Mouse (Mus musculus) heart, embryonic 11.5 days (tissue): ENCODE measurements at regions not wholly inside any gene's neighbourhood (a gene's known extent, or its start where the extent isn't known, plus 50 kb on each side); places are given as distances from the start of the nearest gene placed in this dataset.

Source experiments
- ATAC-seq: fragments of 200-750 bp; cut with Nextera tagmentation; replicated peaks from 2 replicates; pipeline ENCODE4 v1.8.0; 2017; ENCODE audit warnings: moderate library complexity; ENCODE audit not compliant: insufficient number of reproducible peaks, low FRiP score, low TSS enrichment
- H3K27ac ChIP-seq: fragments of 300-500 bp; sonication (generic); 2 replicates; pipeline ENCODE4 v1.5.1; 2014; ENCODE audit warnings: mild to moderate bottlenecking, low read depth, low read length
- H3K27me3 ChIP-seq: fragments of 300-500 bp; sonication (generic); 2 replicates; pipeline ENCODE4 v1.6.1; 2014; ENCODE audit warnings: mild to moderate bottlenecking, low read length, mixed read lengths; ENCODE audit not compliant: control insufficient read depth, insufficient read depth
- H3K36me3 ChIP-seq: fragments of 300-500 bp; sonication (generic); 2 replicates; pipeline ENCODE4 v1.6.1; 2014; ENCODE audit warnings: mild to moderate bottlenecking, low read length, moderate library complexity, mixed read lengths; ENCODE audit not compliant: control insufficient read depth, insufficient read depth
- H3K4me1 ChIP-seq: fragments of 300-500 bp; sonication (generic); 2 replicates; pipeline ENCODE4 v1.6.1; 2014; ENCODE audit warnings: low read length; ENCODE audit not compliant: control insufficient read depth, insufficient read depth
- H3K4me2 ChIP-seq: fragments of 300-500 bp; sonication (generic); 2 replicates; pipeline ENCODE4 v1.6.1; 2014; ENCODE audit warnings: mild to moderate bottlenecking, moderate library complexity
- H3K4me3 ChIP-seq: fragments of 300-500 bp; sonication (generic); 2 replicates; pipeline ENCODE4 v1.5.1; 2014; ENCODE audit warnings: low read depth, low read length
- H3K9ac ChIP-seq: fragments of 300-500 bp; sonication (generic); 2 replicates; pipeline ENCODE4 v1.6.1; 2014; ENCODE audit warnings: mild to moderate bottlenecking, low read depth, low read length, moderate library complexity
- H3K9me3 ChIP-seq: fragments of 300-500 bp; sonication (generic); replicated peaks from 2 replicates; pipeline ENCODE4 v1.6.1; 2016; ENCODE audit warnings: low read length; ENCODE audit not compliant: control insufficient read depth
- WGBS: fragments of 180-500 bp; shearing (Covaris S2); extraction: QIAGEN DNeasy Blood & Tissue Kit; methylation state at CpG from one replicate; pipeline ENCODE4 v1.1.7; 2014; ENCODE audit not compliant: insufficient replicate concordance; 5-methylcytosine and 5-hydroxymethylcytosine counted together

- Histone ChIP-seq H3K9me3 (no peaks in the 10 kb centered on the region), H3K4me3 (no peak overlapping the region), H3K36me3 (no peaks in the 10 kb centered on the region), H3K4me1 (no peaks in the 10 kb centered on the region), H3K27ac (no peak overlapping the region), H3K27me3 (no peaks in the 10 kb centered on the region), H3K9ac (no peak overlapping the region), H3K4me2 (no peak overlapping the region)
- no peak for ATAC-seq
- WGBS, result 71% methylated on average over 1 of the region's 1 CpGs
Observed at GRCm38 (mm10) chr10:124142336-124142735, 878.5 kb downstream of the Fam19a2 start.

DNA sequence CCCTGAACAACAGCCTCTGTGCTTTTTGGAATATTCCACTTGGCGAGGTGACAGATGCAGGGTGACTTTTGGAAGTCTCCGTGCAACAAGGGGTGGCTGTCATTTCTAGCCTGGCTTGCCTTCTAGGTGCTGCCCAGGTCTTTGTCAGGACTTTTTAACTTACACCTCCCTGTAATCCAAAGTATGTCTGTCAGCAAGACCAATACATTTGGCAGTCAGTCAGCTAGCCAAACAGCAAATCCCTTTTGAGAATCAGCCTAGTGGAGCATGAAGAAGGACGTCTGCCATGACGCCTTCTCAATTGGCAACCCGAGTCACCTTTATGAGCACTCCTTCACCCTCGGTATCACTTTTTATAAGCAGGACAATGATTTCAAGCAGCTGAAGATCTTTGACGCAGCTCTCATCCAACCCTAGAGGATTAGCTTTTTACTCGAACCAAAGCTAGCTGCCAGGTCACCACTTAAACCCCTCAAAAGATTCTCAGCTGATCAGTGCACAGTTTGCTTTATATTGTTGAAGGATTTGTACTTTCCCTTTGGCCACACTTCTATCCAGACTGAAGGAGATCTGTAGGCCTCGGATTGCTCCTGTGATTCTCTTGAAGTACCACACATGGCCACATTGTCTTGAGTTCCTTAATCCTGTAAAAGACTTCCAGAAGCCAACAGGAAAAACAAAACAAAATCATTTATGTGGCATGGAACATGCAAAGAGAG lies 883.1 kb downstream of the Fam19a2 start:
- no peaks in the 10 kb centered on the region for H3K36me3 ChIP-seq
- no peak for ATAC-seq
- H3K27ac ChIP-seq, result no peak overlapping the region
- 58% methylated on average over 9 of the region's 9 CpGs for WGBS
- no peaks in the 10 kb centered on the region for H3K9me3 ChIP-seq
- no peaks in the 10 kb centered on the region for H3K27me3 ChIP-seq
- H3K9ac ChIP-seq, result no peak overlapping the region
- H3K4me3 ChIP-seq, result no peak overlapping the region
- H3K4me1 ChIP-seq, result no peaks in the 10 kb centered on the region
- no peak overlapping the region for H3K4me2 ChIP-seq

GRCm38 (mm10) chr10:124163441-124163840 lies 899.6 kb downstream of the Fam19a2 start:
- Histone ChIP-seq H3K36me3 (no peaks in the 10 kb centered on the region), H3K4me1 (no peaks in the 10 kb centered on the region), H3K9me3 (no peaks in the 10 kb centered on the region), H3K9ac (no peak overlapping the region), H3K27me3 (no peaks in the 10 kb centered on the region), H3K27ac (no peak overlapping the region), H3K4me2 (no peak overlapping the region), H3K4me3 (no peak overlapping the region)
- WGBS, result 83% methylated on average over 7 of the region's 7 CpGs
- no peak for ATAC-seq

DNA sequence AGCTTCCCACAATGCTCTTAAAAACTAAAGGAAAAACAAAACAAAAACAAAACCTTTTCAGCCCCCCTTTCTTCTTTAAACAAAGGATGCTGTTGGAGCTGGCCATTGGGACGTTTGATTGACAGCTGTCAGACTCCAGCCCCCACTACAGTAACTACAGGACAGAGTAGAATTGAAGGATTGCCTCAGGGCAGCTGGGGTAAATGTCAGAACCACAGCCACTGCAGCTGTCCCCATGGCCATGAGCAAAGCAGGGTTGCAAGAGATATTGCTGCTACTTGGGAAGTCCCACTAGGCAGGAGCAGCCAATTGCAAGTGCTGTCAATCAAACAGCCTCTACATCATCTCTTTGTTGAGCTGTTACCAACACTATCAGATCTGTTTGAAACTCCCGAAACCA lies 911.8 kb downstream of the Fam19a2 start:
- ATAC-seq, result no peak
- WGBS, result 68% methylated on average over 2 of the region's 2 CpGs
- no peak overlapping the region for H3K9ac ChIP-seq

GRCm38 (mm10) chr10:124208317-124208716 lies 944.5 kb downstream of the Fam19a2 start:
- no peaks in the 10 kb centered on the region for H3K27me3 ChIP-seq
- no peak overlapping the region for H3K4me2 ChIP-seq
- 93% methylated on average over 2 of the region's 2 CpGs for WGBS
- no peaks in the 10 kb centered on the region for H3K9me3 ChIP-seq
- no peak overlapping the region for H3K27ac ChIP-seq
- H3K36me3 ChIP-seq, result no peaks in the 10 kb centered on the region
- no peak for ATAC-seq
- H3K4me1 ChIP-seq, result no peaks in the 10 kb centered on the region
- H3K9ac ChIP-seq, result no peak overlapping the region
- no peak overlapping the region for H3K4me3 ChIP-seq

More for the DNA sequence above, 911.8 kb downstream of the Fam19a2 start:
- Histone ChIP-seq H3K27me3 (no peaks in the 10 kb centered on the region), H3K4me2 (no peak overlapping the region), H3K4me1 (no peaks in the 10 kb centered on the region), H3K36me3 (no peaks in the 10 kb centered on the region), H3K9me3 (no peaks in the 10 kb centered on the region), H3K4me3 (no peak overlapping the region), H3K27ac (no peak overlapping the region)

DNA sequence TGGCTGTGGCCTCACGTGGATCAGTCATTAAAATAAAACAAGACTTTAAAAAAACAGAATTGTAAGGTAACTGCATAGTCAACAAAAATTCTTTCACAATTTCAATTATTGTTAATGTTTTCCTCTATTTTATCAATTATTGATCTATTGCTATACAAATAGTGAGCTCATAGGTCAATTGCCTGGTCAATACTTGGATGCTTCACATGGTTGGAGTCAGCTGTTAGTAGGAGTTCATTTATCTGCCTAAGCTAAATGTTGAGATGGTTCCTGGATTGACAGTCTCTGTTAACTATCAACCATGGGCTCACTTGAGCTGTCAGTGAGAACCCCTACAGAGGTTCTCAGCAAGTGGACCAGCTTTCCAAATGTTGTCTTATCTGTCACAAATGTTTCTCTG lies 955.7 kb downstream of the Fam19a2 start:
- Histone ChIP-seq H3K36me3 (no peaks in the 10 kb centered on the region), H3K27me3 (no peaks in the 10 kb centered on the region), H3K27ac (no peak overlapping the region), H3K4me3 (no peak overlapping the region), H3K4me1 (no peaks in the 10 kb centered on the region), H3K4me2 (no peak overlapping the region), H3K9me3 (no peaks in the 10 kb centered on the region), H3K9ac (no peak overlapping the region)
- no peak for ATAC-seq
- WGBS, result 76% methylated on average over 1 of the region's 1 CpGs

- no peaks in the 10 kb centered on the region for H3K36me3 ChIP-seq
- no peak overlapping the region for H3K4me3 ChIP-seq
- no peak overlapping the region for H3K4me2 ChIP-seq
- H3K4me1 ChIP-seq, result no peaks in the 10 kb centered on the region
- no peaks in the 10 kb centered on the region for H3K9me3 ChIP-seq
- WGBS, result 36% methylated on average over 2 of the region's 2 CpGs
- no peak overlapping the region for H3K9ac ChIP-seq
- no peaks in the 10 kb centered on the region for H3K27me3 ChIP-seq
- ATAC-seq, result no peak
- no peak overlapping the region for H3K27ac ChIP-seq
Observed at GRCm38 (mm10) chr10:124222068-124222467, 958.3 kb downstream of the Fam19a2 start.

DNA sequence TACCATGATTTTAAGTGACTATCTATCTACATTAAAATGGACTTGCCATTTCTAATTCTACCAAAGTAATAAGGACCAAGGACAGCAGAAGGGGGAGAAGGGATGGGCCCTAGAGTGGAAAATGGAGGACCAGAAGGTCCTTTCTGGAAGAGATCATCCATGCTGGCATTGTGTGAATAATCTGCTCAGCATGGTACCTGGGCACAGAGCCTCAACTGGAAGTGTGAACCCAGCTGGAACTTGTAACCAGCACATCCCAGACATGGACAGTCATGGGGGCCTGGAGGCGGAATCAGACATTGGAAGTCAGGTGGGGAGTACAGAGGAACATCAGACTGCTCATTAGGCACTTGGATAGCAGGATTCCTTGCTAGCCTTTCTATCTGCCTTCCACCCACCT lies 963.3 kb downstream of the Fam19a2 start:
- H3K9me3 ChIP-seq, result no peaks in the 10 kb centered on the region
- no peaks in the 10 kb centered on the region for H3K4me1 ChIP-seq
- H3K27me3 ChIP-seq, result no peaks in the 10 kb centered on the region
- H3K36me3 ChIP-seq, result no peaks in the 10 kb centered on the region
- no peak overlapping the region for H3K4me2 ChIP-seq
- H3K4me3 ChIP-seq, result no peak overlapping the region
- no peak overlapping the region for H3K27ac ChIP-seq
- H3K9ac ChIP-seq, result no peak overlapping the region
- WGBS, result 94% methylated on average over 1 of the region's 1 CpGs
- ATAC-seq, result no peak

DNA sequence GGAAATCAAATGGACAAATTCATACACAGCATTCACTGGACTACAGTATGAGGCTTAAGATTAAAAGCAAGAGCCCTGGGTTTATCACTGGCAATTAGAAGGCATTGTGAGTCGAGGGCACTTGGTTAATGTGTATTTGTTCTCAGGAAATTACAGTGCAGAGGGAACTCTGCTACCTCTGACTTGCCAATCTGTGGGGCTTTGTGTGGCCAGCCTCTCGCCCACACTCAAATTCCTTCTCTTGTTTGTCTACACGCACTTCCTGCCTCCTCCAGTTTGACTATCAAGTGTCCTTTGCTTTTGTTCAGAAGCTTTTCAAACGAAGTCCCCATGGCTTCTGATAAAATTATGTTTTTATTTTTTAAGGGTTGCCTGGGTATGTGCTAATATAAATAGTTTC lies 985.6 kb downstream of the Fam19a2 start:
- 30% methylated on average over 4 of the region's 4 CpGs for WGBS
- no peak overlapping the region for H3K4me3 ChIP-seq
- H3K9ac ChIP-seq, result no peak overlapping the region
- H3K4me2 ChIP-seq, result no peak overlapping the region
- no peaks in the 10 kb centered on the region for H3K9me3 ChIP-seq
- no peaks in the 10 kb centered on the region for H3K4me1 ChIP-seq
- no peak overlapping the region for H3K27ac ChIP-seq
- ATAC-seq, result no peak
- H3K27me3 ChIP-seq, result no peaks in the 10 kb centered on the region
- H3K36me3 ChIP-seq, result no peaks in the 10 kb centered on the region
